Mouse (Mus musculus) midbrain, embryonic 11.5 days (tissue): ENCODE results near the gene Daxx. TPM values are rescaled to one million over a fixed set of nuclear protein-coding genes. Genes with fewer than 3 reads are reported as not detected.

Source experiments
- ATAC-seq: fragments of 200-750 bp; cut with Nextera tagmentation; 2 replicates; pipeline ENCODE4 v1.8.0; 2017; ENCODE audit warnings: moderate TSS enrichment, moderate library complexity; ENCODE audit not compliant: low FRiP score
- DNase-seq: peaks from one replicate; pipeline ENCODE4 v3.0.0; 2015; ENCODE audit warnings: low spot score; ENCODE audit errors: missing footprints
- H3K27ac ChIP-seq: fragments of 300-500 bp; sonication (generic); 2 replicates; pipeline ENCODE4 v1.5.1; 2014; ENCODE audit warnings: low read depth, low read length
- H3K27me3 ChIP-seq: fragments of 300-500 bp; sonication (generic); 2 replicates; pipeline ENCODE4 v1.6.1; 2014; ENCODE audit warnings: mild to moderate bottlenecking, low read length, moderate library complexity, mixed read lengths; ENCODE audit not compliant: control insufficient read depth, insufficient read depth
- H3K36me3 ChIP-seq: fragments of 300-500 bp; sonication (generic); 2 replicates; pipeline ENCODE4 v1.6.1; 2014; ENCODE audit warnings: mild to moderate bottlenecking, low read length, moderate library complexity, mixed read lengths; ENCODE audit not compliant: control insufficient read depth, insufficient read depth
- H3K4me1 ChIP-seq: fragments of 300-500 bp; sonication (generic); 2 replicates; pipeline ENCODE4 v1.6.1; 2014; ENCODE audit warnings: low read length; ENCODE audit not compliant: control insufficient read depth, insufficient read depth
- H3K4me2 ChIP-seq: fragments of 300-500 bp; sonication (generic); 2 replicates; pipeline ENCODE4 v1.6.1; 2014; ENCODE audit warnings: mild to moderate bottlenecking, moderate library complexity
- H3K4me3 ChIP-seq: fragments of 300-500 bp; sonication (generic); 2 replicates; pipeline ENCODE4 v1.5.1; 2014; ENCODE audit warnings: low read depth, low read length
- H3K9ac ChIP-seq: fragments of 300-500 bp; sonication (generic); 2 replicates; pipeline ENCODE4 v1.6.1; 2014; ENCODE audit warnings: low read length
- H3K9me3 ChIP-seq: fragments of 300-500 bp; sonication (generic); 2 replicates; pipeline ENCODE4 v1.6.1; 2016; ENCODE audit warnings: low read length; ENCODE audit not compliant: control insufficient read depth
- WGBS: fragments of 180-500 bp; shearing (Covaris S2); extraction: QIAGEN DNeasy Blood & Tissue Kit; methylation state at CpG from one replicate; pipeline ENCODE4 v1.1.7; 2014; 5-methylcytosine and 5-hydroxymethylcytosine counted together
- polyA plus RNA-seq: library from polyadenylated mRNA; unstranded; fragments of >200 nt; fragmentation: Nextera tagmentation; extraction: Ambion mirVana; gene quantifications from 2 replicates; pipeline ENCODE4 v1.2.1, GENCODE M21; 2014

The Daxx gene
- polyA plus RNA-seq, 1 experiment from 2014 or later: 60.4 TPM

- no peaks in the 10 kb centered on the region; the same call in 1 of the 2 replicates for H3K27me3 ChIP-seq
- no peak overlapping the region for H3K9ac ChIP-seq
- H3K27ac ChIP-seq: no peak overlapping the region
- H3K9me3 ChIP-seq: no peaks in the 10 kb centered on the region
- 85% methylated on average over 18 of the region's 18 CpGs for WGBS
- H3K36me3 ChIP-seq: peaks cover 19% of the 10 kb centered on the region
- ATAC-seq (no peak), DNase-seq (no peak)
- 0 out of 2 replicates have a peak overlapping the region, but pooled peaks have one; percentile 2 for H3K4me2 ChIP-seq
- no peak overlapping the region for H3K4me3 ChIP-seq
- H3K4me1 ChIP-seq: peaks cover 35% of the 10 kb centered on the region
These were observed 8.6 kb downstream of the Daxx start for GRCm38 (mm10) chr17:33917656-33918292.

- H3K27ac ChIP-seq: no peak overlapping the region
- no peak for ATAC-seq
- no peaks in the 10 kb centered on the region for H3K9me3 ChIP-seq
- H3K9ac ChIP-seq: peak overlapping the region; percentile 64
- H3K4me2 ChIP-seq: peak overlapping the region; percentile 95
- H3K4me1 ChIP-seq: peaks cover 35% of the 10 kb centered on the region
- no peak for DNase-seq
- WGBS: 59% methylated on average over 37 of the region's 37 CpGs
- H3K27me3 ChIP-seq: no peaks in the 10 kb centered on the region; the same call in 1 of the 2 replicates
- H3K36me3 ChIP-seq: peaks cover 14% of the 10 kb centered on the region
- H3K4me3 ChIP-seq: peak overlapping the region; percentile 47; the same call in 1 of the 2 replicates
These were observed 9.3 kb downstream of the Daxx start for GRCm38 (mm10) chr17:33918293-33919203.

- no peak for ATAC-seq
- no peaks in the 10 kb centered on the region for H3K9me3 ChIP-seq
- H3K4me1 ChIP-seq: peaks cover 35% of the 10 kb centered on the region
- peak overlapping the region; percentile 47 for H3K4me3 ChIP-seq
- under 1% methylated on average over 49 of the region's 52 CpGs for WGBS
- peak overlapping the region; percentile 95 for H3K4me2 ChIP-seq
- H3K27me3 ChIP-seq: no peaks in the 10 kb centered on the region; the same call in 1 of the 2 replicates
- peak overlapping the region; percentile 64 for H3K9ac ChIP-seq
- H3K36me3 ChIP-seq: peaks cover 7% of the 10 kb centered on the region
- peak overlapping the region; percentile 44; the same call in 1 of the 2 replicates for H3K27ac ChIP-seq
- peak; percentile 96 for DNase-seq
These were observed 10.4 kb downstream of the Daxx start for GRCm38 (mm10) chr17:33919351-33920281.

- DNase-seq: peak; percentile 98
- peak overlapping the region; percentile 95 for H3K4me2 ChIP-seq
- ATAC-seq: peak; percentile 59
- H3K27ac ChIP-seq: peak overlapping the region; percentile 25; the same call in 1 of the 2 replicates
- no peaks in the 10 kb centered on the region for H3K9me3 ChIP-seq
- peaks cover 7% of the 10 kb centered on the region for H3K36me3 ChIP-seq
- under 1% methylated on average over 36 of the region's 36 CpGs for WGBS
- H3K4me1 ChIP-seq: peaks cover 30% of the 10 kb centered on the region
- peak overlapping the region; percentile 47 for H3K4me3 ChIP-seq
- no peaks in the 10 kb centered on the region; the same call in 1 of the 2 replicates for H3K27me3 ChIP-seq
- peak overlapping the region; percentile 64 for H3K9ac ChIP-seq
These were observed 11.3 kb downstream of the Daxx start for GRCm38 (mm10) chr17:33920282-33921097.

- H3K36me3 ChIP-seq: peaks cover 7% of the 10 kb centered on the region
- no peak overlapping the region for H3K9ac ChIP-seq
- 88% methylated on average over 7 of the region's 7 CpGs for WGBS
- DNase-seq (no peak), ATAC-seq (no peak)
- H3K4me3 ChIP-seq: no peak overlapping the region
- H3K4me2 ChIP-seq: no peak overlapping the region
- H3K27me3 ChIP-seq: no peaks in the 10 kb centered on the region; the same call in 1 of the 2 replicates
- no peaks in the 10 kb centered on the region for H3K9me3 ChIP-seq
- H3K4me1 ChIP-seq: peaks cover 29% of the 10 kb centered on the region
- H3K27ac ChIP-seq: no peak overlapping the region
These were observed 12.1 kb downstream of the Daxx start for GRCm38 (mm10) chr17:33921361-33921760.

- H3K4me2 ChIP-seq: no peak overlapping the region
- H3K27me3 ChIP-seq: no peaks in the 10 kb centered on the region
- no peak overlapping the region for H3K9ac ChIP-seq
- 84% methylated on average over 10 of the region's 10 CpGs for WGBS
- H3K9me3 ChIP-seq: no peaks in the 10 kb centered on the region
- ATAC-seq (no peak), DNase-seq (no peak)
- no peak overlapping the region for H3K27ac ChIP-seq
- H3K36me3 ChIP-seq: no peaks in the 10 kb centered on the region
- H3K4me3 ChIP-seq: no peak overlapping the region
- H3K4me1 ChIP-seq: peaks cover 13% of the 10 kb centered on the region
These were observed 15.5 kb downstream of the Daxx start for GRCm38 (mm10) chr17:33924577-33925283.

- WGBS: 82% methylated on average over 21 of the region's 21 CpGs
- no peak overlapping the region for H3K9ac ChIP-seq
- H3K36me3 ChIP-seq: no peaks in the 10 kb centered on the region
- no peak for DNase-seq
- ATAC-seq: no peak
- no peak overlapping the region for H3K27ac ChIP-seq
- H3K4me3 ChIP-seq: no peak overlapping the region
- peaks cover 9% of the 10 kb centered on the region for H3K4me1 ChIP-seq
- no peaks in the 10 kb centered on the region for H3K27me3 ChIP-seq
- no peak overlapping the region for H3K4me2 ChIP-seq
- H3K9me3 ChIP-seq: no peaks in the 10 kb centered on the region
These were observed 16.3 kb downstream of the Daxx start for GRCm38 (mm10) chr17:33925406-33926116.
